Mouse (Mus musculus) bone marrow macrophage, adult 2 months (primary cell): ENCODE measurements around the gene Defb29. TPM values are rescaled to one million over a fixed set of nuclear protein-coding genes. Genes with fewer than 3 reads are reported as not detected.

Experiments used
- H3K27ac ChIP-seq: 2 replicates; pipeline ENCODE4 v1.5.1; 2012; ENCODE audit warnings: low read depth, low read length; ENCODE audit not compliant: insufficient read depth
- H3K4me1 ChIP-seq: 2 replicates; pipeline ENCODE4 v1.6.1; 2012; ENCODE audit warnings: low read length; ENCODE audit not compliant: control insufficient read depth, insufficient read depth
- H3K4me3 ChIP-seq: 2 replicates; pipeline ENCODE4 v1.5.1; 2012; ENCODE audit warnings: mild to moderate bottlenecking, low read length, moderate library complexity; ENCODE audit not compliant: insufficient read depth
- CTCF ChIP-seq: IDR thresholded peaks from 2 replicates; pipeline ENCODE4 v1.5.1; 2012; ENCODE audit warnings: low read depth, mild to moderate bottlenecking, low read length, moderate library complexity
- POLR2A ChIP-seq: IDR thresholded peaks from 2 replicates; pipeline ENCODE4 v1.6.1; 2012; ENCODE audit warnings: mild to moderate bottlenecking, low read depth, low read length, borderline replicate concordance
- polyA plus RNA-seq: library from polyadenylated mRNA; stranded (reverse); fragments of >200 nt; gene quantifications from 2 replicates; pipeline ENCODE4 v1.2.4, GENCODE M21; 2012; ENCODE audit not compliant: missing spikeins, insufficient read depth, insufficient read length

The Defb29 gene
- not detected in 2 replicates for polyA plus RNA-seq

DNA sequence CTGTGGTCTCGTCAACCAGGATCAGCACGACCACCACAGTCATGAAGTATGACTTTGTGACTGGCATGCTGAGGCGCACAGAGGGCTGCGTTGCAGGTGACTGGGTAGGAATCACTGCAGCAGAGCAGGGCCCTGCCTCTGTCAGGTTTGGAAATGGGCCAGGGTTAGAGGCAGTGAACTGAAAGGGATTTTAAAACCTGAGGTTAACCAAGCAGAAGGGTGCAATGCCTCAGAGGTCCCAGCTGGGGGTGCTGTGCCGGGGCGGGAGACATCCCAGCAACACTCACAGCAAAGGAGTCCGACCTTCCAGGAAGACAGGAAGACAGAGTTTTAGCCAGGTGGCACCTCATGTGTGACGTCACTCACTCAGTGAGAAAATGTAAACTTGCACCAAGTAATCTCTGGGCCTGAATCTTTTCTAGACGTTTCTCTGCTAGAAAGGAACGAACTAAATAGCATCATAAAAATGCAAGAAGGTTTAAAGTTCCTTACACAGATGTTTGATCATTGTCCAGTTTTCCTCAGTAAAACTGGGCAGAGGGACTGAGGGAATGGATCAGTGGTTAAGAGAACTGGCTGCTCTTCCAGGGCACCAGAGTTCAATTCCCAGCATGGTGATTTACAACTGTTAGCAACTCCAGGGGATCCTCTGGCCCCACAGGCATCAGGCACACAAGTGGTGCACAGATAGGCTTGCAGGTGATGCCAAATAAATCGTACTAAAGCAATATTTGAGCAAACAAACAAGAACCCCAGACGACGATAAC, at the start of gene Defb29:
Gene Defb29, minus strand, starts transcription at position 155 of the 767 bp plus-strand sequence.
- H3K4me1 ChIP-seq = 0 out of 2 replicates have a peak, but pooled peaks cover 3% of the 10 kb centered on the region
- TF ChIP-seq CTCF = no peak
- TF ChIP-seq POLR2A = no peak

DNA sequence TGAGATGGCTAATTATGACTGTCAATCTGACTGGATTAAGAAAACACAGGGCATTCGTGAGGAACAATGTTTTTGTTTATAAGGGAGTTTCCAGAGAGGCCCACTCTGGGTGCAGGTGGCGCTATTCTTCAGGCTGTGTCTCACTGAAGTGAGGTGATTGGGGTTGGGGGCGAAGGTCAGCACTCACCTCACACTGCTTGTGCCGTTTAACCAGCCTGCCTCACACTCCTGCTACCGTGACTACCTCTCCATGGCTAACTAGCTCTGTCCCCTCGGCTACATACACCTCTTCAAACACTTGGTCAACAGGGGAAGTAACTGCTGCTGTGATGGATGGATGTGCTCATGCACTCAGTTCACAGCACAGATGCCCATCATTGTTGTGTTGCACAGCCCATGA, 49.1 kb upstream of the Defb29 start:
- Histone ChIP-seq H3K4me1 (peaks cover 5% of the 10 kb centered on the region; the same call in 1 of the 2 replicates), H3K27ac (no peak overlapping the region), H3K4me3 (no peak overlapping the region)
- TF ChIP-seq POLR2A = no peak
- TF ChIP-seq CTCF = no peak

More for the DNA sequence above, at the start of gene Defb29:
- H3K4me3 ChIP-seq = no peak within 1 kb of the TSS
- no peak within 1 kb of the TSS for H3K27ac ChIP-seq

DNA sequence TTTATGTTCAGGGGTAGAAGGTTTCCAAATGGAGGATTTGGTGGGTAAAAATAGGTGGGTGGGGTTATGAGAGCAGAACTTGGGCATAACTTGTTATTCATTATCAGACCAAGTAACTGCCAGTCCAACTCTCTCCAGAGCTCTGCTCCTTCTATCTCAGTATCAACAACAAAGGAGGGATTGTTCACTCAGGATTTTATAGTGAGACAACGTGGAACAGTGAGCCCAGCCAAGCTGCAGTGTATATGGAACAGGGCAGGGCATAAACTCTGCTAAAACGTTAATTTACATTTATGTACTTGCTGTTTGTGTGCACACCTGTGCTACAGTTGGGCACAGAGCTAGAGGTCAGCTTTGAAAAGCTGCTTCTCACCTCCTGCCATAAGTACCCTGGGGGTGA, 48.6 kb upstream of the Defb29 start:
- Histone ChIP-seq H3K4me3 (no peak overlapping the region), H3K4me1 (peaks cover 5% of the 10 kb centered on the region; the same call in 1 of the 2 replicates), H3K27ac (no peak overlapping the region)
- no peak for TF ChIP-seq CTCF
- TF ChIP-seq POLR2A = no peak

DNA sequence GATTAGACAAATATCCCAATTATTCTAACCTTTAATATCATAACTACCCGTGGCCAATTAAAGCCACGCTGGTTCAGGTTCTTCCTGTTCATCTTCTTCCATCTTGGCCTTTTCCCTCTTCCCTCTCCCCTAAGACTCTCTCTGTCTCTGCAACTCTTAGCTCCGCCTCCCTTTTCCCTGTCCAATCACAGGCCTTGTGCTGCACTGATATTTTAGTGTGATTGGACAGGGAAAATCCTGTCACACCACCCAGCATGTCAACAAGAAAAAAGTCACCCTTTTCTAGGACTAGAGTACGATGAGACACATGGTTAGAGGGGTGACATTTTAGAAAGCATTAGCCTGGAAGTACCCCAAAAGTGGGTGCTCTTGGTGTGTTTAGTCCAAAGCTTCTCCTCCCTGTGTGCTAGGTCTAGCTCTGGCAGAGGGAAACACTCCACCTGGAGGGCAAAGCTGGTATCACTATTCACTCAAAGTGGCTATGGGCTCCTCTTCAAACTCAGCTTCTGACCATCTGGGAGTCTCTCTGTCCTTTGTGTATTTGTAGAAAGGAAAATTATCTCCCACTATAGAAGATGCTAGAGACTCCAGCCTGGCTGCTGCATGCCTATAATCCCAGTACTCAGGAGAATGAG, 47.1 kb upstream of the Defb29 start:
- Histone ChIP-seq H3K4me1 (peaks cover 5% of the 10 kb centered on the region; the same call in 1 of the 2 replicates), H3K27ac (no peak overlapping the region), H3K4me3 (no peak overlapping the region)
- TF ChIP-seq CTCF (no peak), POLR2A (no peak)

DNA sequence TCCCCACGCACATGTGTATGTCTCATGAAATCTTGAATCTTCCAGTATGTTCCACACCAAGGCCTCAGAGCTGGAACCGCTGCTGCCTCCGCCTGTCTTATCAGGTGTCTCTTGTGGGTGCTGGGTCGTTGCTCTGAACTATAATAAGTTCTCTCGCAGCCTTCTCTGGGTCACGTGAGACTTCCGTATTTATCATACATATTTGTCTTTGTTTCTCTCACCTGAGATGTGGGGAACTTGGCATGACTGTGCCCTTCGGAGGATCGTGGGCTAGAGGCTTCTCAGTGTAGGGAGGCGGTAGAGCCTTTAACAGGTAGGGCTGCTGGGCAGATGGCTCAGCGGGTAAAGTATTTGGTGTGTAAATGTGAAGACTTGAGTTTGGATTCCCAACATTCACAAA, 40.7 kb upstream of the Defb29 start:
- H3K4me3 ChIP-seq = no peak overlapping the region
- no peak for TF ChIP-seq POLR2A
- H3K27ac ChIP-seq = no peak overlapping the region
- H3K4me1 ChIP-seq = no peaks in the 10 kb centered on the region

DNA sequence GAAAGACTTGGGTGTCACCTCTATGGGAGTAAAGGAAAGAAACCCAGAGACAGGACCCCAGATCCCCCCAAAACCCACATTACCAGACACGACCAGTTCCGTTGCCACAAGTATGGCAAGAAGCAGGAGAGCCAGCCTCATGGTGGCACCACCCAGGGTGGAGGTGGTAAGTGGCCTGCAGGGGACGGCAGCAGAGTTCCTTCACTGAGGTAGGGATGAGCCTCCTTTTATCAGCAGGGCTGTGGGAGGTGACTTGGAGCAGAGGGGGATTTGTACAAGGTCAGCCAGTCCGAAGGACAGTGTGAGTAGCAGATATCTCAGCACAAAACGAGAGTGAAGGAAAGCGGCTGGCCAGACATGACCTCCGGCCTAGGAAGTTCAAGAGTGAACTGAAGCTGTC, 40.2 kb upstream of the Defb29 start, which contains the start of gene Defb19:
Gene Defb19, minus strand, starts transcription at position 206 of the 400 bp plus-strand sequence.
- no peak for TF ChIP-seq CTCF
- no peak for TF ChIP-seq POLR2A
- Histone ChIP-seq H3K4me1 (no peaks in the 10 kb centered on the region), H3K27ac (no peak within 1 kb of the TSS), H3K4me3 (no peak within 1 kb of the TSS)

DNA sequence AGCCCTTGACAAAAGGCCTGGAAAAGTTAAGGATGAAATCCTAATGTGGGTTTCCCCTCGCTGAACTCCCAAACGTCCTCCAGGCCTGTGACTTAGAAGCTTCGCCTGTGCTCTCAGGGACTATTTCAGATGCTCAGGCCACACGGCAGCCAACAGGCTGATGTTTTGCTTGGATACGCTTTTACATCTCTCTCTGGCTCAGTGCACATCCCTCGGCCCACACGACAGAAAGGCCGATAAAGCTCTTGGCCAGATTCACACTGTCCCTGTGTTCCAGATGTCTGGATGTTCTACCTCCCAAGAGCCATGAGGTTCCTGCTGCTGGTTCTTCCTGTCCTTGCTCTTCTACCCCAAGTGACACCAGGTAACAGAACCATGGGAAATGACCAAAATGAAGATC, 33.6 kb upstream of the Defb29 start:
- no peaks in the 10 kb centered on the region for H3K4me1 ChIP-seq
- no peak overlapping the region for H3K27ac ChIP-seq
- no peak overlapping the region for H3K4me3 ChIP-seq
- TF ChIP-seq POLR2A (no peak), CTCF (no peak)

DNA sequence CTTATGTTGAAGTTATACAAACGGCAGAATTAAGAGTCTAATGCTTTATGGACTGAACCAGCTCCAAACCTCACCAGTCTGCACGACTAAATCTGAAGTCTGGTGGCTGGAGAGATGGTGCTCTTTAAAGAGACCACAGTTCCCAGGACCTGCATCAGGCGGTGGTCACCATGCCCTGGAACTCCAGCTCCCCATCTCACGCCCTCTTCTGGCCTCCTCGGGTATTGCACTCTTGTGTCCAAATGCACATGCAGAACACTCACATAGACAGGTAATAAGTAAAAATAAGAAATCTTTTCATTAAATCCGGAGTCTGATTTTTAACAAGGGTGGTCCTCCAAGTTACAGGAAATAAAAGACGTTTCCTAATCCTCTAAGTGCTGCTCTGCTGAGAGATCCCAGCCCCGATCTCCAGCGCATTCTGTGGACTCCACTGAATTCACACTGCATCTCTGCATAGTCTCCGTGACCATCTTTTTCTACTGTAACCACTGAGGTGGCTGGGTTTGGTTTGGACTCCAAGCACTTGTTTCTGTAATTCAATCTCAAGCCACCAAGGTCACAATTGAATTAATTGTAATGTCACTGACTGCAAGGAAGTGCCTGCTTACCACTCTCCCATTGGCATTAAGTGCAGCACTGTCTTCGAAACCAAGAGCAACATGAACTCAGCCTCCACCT, 32.4 kb upstream of the Defb29 start, which contains the start of gene Defb21:
Gene Defb21, plus strand, starts transcription at position 631 of the 681 bp plus-strand sequence.
- Histone ChIP-seq H3K4me3 (no peak within 1 kb of the TSS), H3K4me1 (no peaks in the 10 kb centered on the region), H3K27ac (no peak within 1 kb of the TSS)
- no peak for TF ChIP-seq POLR2A
- TF ChIP-seq CTCF = no peak

DNA sequence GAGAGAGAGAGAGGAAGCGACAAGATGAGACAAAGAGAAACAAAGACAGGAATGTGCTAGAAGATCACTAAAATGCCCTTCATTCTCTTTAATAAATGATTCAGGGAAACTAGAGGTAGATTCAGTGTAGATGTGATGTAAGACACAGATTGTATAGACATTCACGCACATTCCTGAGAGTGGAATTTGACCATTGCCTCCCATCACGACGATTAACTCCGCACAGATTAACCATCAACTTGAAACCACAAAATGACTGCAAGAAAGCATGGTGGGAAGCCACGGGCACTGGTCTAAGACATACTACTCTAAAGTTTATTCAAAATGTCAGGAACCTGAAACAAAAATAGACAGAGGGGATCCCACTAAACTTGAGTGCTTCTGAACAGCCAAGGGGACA, 30.4 kb upstream of the Defb29 start:
- H3K27ac ChIP-seq = no peak overlapping the region
- no peak overlapping the region for H3K4me3 ChIP-seq
- no peak for TF ChIP-seq POLR2A
- no peak for TF ChIP-seq CTCF
- no peaks in the 10 kb centered on the region for H3K4me1 ChIP-seq

DNA sequence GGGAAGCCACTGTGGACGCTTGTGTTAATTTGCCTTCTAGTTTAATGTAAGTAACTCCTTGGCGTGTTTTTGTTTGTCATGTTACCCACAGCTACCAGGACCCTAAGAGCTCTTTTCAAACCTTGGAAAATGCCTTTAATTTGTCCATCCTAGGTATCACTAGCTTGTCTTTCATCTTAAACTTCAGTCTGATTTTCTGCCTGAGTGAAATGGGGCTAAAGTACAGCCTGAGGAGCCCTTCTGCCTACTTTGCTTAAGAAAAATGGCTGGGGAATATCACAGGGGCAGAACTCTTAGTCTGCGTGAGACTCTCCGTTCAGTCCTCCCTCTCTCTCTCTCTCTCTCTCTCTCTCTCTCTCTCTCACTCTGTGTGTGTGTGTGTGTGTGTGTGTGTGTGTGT, 30.0 kb upstream of the Defb29 start:
- no peak overlapping the region for H3K27ac ChIP-seq
- no peaks in the 10 kb centered on the region for H3K4me1 ChIP-seq
- TF ChIP-seq CTCF (no peak), POLR2A (no peak)
- no peak overlapping the region for H3K4me3 ChIP-seq
